Mouse (Mus musculus) midbrain, embryonic 11.5 days (tissue): ENCODE measurements at regions not wholly inside any gene's neighbourhood (a gene's known extent, or its start where the extent isn't known, plus 50 kb on each side); places are given as distances from the start of the nearest gene placed in this dataset.
A peak's percentile ranks its signal among the peaks of the same experiment; 100 is the strongest.

ENCODE experiments used
- ATAC-seq: fragments of 200-750 bp; cut with Nextera tagmentation; 2 replicates; pipeline ENCODE4 v1.8.0; 2017; ENCODE audit warnings: moderate TSS enrichment, moderate library complexity; ENCODE audit not compliant: low FRiP score
- DNase-seq: peaks from one replicate; pipeline ENCODE4 v3.0.0; 2015; ENCODE audit warnings: low spot score; ENCODE audit errors: missing footprints
- H3K27ac ChIP-seq: fragments of 300-500 bp; sonication (generic); 2 replicates; pipeline ENCODE4 v1.5.1; 2014; ENCODE audit warnings: low read depth, low read length
- H3K27me3 ChIP-seq: fragments of 300-500 bp; sonication (generic); 2 replicates; pipeline ENCODE4 v1.6.1; 2014; ENCODE audit warnings: mild to moderate bottlenecking, low read length, moderate library complexity, mixed read lengths; ENCODE audit not compliant: control insufficient read depth, insufficient read depth
- H3K36me3 ChIP-seq: fragments of 300-500 bp; sonication (generic); 2 replicates; pipeline ENCODE4 v1.6.1; 2014; ENCODE audit warnings: mild to moderate bottlenecking, low read length, moderate library complexity, mixed read lengths; ENCODE audit not compliant: control insufficient read depth, insufficient read depth
- H3K4me1 ChIP-seq: fragments of 300-500 bp; sonication (generic); 2 replicates; pipeline ENCODE4 v1.6.1; 2014; ENCODE audit warnings: low read length; ENCODE audit not compliant: control insufficient read depth, insufficient read depth
- H3K4me2 ChIP-seq: fragments of 300-500 bp; sonication (generic); 2 replicates; pipeline ENCODE4 v1.6.1; 2014; ENCODE audit warnings: mild to moderate bottlenecking, moderate library complexity
- H3K4me3 ChIP-seq: fragments of 300-500 bp; sonication (generic); 2 replicates; pipeline ENCODE4 v1.5.1; 2014; ENCODE audit warnings: low read depth, low read length
- H3K9ac ChIP-seq: fragments of 300-500 bp; sonication (generic); 2 replicates; pipeline ENCODE4 v1.6.1; 2014; ENCODE audit warnings: low read length
- H3K9me3 ChIP-seq: fragments of 300-500 bp; sonication (generic); 2 replicates; pipeline ENCODE4 v1.6.1; 2016; ENCODE audit warnings: low read length; ENCODE audit not compliant: control insufficient read depth
- WGBS: fragments of 180-500 bp; shearing (Covaris S2); extraction: QIAGEN DNeasy Blood & Tissue Kit; methylation state at CpG from one replicate; pipeline ENCODE4 v1.1.7; 2014; 5-methylcytosine and 5-hydroxymethylcytosine counted together

DNA sequence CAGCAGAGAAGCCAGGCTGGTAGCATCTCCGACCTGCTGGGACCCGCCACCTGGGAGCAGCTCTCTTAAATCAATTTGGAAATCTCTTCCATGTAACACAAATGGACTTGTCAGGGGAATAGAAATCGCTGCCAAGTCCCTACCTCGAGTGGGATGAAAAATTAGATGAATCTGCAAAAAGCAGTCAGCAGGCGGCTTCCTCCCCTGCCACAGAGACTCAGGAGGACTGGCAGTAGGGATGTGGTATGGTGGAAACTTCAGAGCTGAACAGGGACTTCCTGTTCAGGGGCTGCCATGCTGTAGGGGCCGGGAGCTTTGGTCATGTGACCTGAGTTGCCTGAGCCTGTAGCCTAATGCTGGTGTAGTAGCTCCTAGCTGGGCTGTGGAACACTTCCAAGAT lies 379.1 kb downstream of the Tbc1d22a start:
- Histone ChIP-seq H3K4me1 (no peaks in the 10 kb centered on the region), H3K36me3 (no peaks in the 10 kb centered on the region), H3K9ac (no peak overlapping the region), H3K9me3 (no peaks in the 10 kb centered on the region), H3K27me3 (no peaks in the 10 kb centered on the region), H3K4me3 (no peak overlapping the region), H3K4me2 (no peak overlapping the region), H3K27ac (no peak overlapping the region)
- WGBS = 73% methylated on average over 6 of the region's 6 CpGs
- DNase-seq (no peak), ATAC-seq (no peak)

DNA sequence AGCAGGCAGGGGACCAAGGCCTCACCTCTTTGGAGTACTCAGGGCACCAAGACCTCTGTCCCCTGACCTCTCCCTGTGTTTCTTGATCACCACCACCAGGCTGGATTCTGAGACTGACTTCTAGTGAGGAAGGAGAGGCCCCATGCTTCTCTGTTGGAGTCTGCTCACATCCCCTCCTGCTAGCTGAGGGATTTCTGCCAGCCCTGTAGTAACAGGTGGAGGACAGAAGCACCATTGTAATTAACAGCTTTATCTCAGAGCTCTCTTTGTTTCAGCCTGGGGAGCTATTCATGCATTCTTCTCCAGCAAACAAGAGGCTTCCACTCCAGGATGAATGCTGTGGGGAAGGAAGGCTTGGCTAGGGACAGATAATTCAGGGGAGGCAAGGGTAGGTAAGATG lies 392.2 kb downstream of the Tbc1d22a start:
- H3K9ac ChIP-seq = no peak overlapping the region
- H3K4me1 ChIP-seq = peaks cover 4% of the 10 kb centered on the region; the same call in 1 of the 2 replicates
- no peaks in the 10 kb centered on the region for H3K9me3 ChIP-seq
- H3K4me3 ChIP-seq = no peak overlapping the region
- ATAC-seq = no peak
- H3K36me3 ChIP-seq = no peaks in the 10 kb centered on the region
- H3K27ac ChIP-seq = no peak overlapping the region
- H3K27me3 ChIP-seq = no peaks in the 10 kb centered on the region
- no peak overlapping the region for H3K4me2 ChIP-seq
- no peak for DNase-seq

DNA sequence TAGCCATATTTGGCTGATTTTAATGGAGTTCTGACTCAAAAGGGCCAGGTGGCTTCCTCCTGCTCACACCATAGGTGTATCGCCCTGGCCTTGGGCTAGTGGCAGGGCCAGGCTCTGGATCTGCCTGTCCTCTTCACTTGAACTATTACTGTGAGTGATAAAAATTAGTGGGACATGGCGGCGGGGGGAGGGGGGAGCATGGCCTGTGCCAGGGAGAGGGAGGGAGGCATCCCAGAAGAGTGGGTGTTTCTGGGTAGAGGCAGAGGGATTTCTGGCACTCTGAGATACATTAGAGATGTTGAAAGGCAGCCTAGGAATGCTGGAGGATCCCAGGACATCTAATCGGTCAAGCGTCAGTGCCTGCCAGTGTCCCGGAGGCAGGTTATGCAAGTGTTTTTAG lies 395.4 kb downstream of the Tbc1d22a start:
- H3K36me3 ChIP-seq = no peaks in the 10 kb centered on the region
- no peaks in the 10 kb centered on the region for H3K27me3 ChIP-seq
- ATAC-seq (no peak), DNase-seq (no peak)
- no peak overlapping the region for H3K4me3 ChIP-seq
- no peak overlapping the region for H3K9ac ChIP-seq
- H3K27ac ChIP-seq = no peak overlapping the region
- WGBS = 87% methylated on average over 6 of the region's 6 CpGs
- no peaks in the 10 kb centered on the region for H3K9me3 ChIP-seq
- peaks cover 4% of the 10 kb centered on the region; the same call in 1 of the 2 replicates for H3K4me1 ChIP-seq
- no peak overlapping the region for H3K4me2 ChIP-seq

DNA sequence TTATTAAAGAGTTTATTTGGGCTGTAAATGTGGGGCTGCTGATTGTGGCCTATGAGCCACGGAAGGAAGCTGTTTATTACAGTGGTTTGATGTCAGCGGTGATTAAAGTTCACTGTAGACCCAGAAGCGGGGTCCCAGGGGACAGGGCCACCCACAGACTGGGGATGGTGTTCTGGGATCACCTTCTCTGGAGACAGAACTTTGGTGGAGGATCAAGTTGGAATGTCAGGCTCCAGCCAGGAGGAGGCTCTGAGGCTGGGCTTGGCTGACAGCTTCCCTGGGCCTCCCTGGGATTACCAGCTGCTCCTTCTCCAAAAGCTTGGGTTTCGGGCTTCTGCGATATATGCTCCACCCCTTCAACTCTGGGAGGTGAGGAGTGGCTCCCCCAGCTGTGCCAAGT lies 417.1 kb downstream of the Tbc1d22a start:
- no peak overlapping the region for H3K9ac ChIP-seq
- no peaks in the 10 kb centered on the region for H3K27me3 ChIP-seq
- no peak overlapping the region for H3K27ac ChIP-seq
- no peaks in the 10 kb centered on the region for H3K4me1 ChIP-seq
- ATAC-seq (no peak), DNase-seq (no peak)
- H3K4me2 ChIP-seq = no peak overlapping the region
- no peaks in the 10 kb centered on the region for H3K9me3 ChIP-seq
- H3K4me3 ChIP-seq = no peak overlapping the region
- 81% methylated on average over 5 of the region's 5 CpGs for WGBS
- H3K36me3 ChIP-seq = no peaks in the 10 kb centered on the region

DNA sequence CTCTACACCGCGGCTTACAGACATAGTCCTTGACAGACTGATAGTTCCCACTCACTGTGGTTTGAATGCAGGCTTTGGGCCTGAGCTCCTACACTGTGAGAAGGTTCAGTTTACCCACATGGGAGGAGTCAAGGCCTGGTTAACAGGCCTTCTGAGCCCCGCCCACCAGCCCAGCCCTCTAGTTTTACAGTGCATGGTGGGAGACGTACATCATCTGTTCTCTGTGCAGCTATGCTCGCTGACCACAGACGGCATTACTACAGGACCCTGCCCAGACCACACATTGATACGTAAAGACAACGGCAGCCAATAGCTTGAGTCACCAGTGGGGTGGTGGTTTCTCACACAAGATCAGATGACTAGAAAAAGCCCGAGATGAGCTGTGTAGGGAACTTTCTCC lies 431.0 kb downstream of the Tbc1d22a start:
- WGBS = 81% methylated on average over 9 of the region's 9 CpGs
- Histone ChIP-seq H3K27ac (no peak overlapping the region), H3K4me1 (no peaks in the 10 kb centered on the region), H3K27me3 (no peaks in the 10 kb centered on the region), H3K4me3 (no peak overlapping the region), H3K36me3 (no peaks in the 10 kb centered on the region), H3K9me3 (no peaks in the 10 kb centered on the region), H3K4me2 (no peak overlapping the region), H3K9ac (no peak overlapping the region)
- ATAC-seq (no peak), DNase-seq (no peak)

DNA sequence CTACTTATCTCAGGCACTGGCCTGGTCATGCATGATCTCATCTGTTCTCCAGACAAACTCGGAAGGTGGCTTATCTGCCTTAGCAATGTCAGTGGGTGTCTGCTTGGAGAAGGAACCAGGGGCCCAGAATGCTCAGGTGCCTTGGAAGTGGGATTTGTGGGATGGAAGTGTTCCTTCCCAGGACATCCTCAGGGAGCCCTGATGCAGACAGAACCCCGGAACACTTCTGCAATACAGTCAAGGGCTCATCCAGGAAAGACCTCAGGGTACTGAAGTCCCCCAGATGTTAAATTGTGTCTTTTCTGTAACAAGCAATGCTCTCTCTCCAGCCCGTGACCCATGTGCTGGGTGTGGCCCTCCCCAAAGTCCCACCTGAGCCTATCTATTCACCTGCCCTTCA lies 433.9 kb downstream of the Tbc1d22a start:
- H3K9ac ChIP-seq = no peak overlapping the region
- H3K9me3 ChIP-seq = no peaks in the 10 kb centered on the region
- H3K27ac ChIP-seq = no peak overlapping the region
- no peak overlapping the region for H3K4me3 ChIP-seq
- 85% methylated on average over 3 of the region's 3 CpGs for WGBS
- H3K36me3 ChIP-seq = no peaks in the 10 kb centered on the region
- no peak for ATAC-seq
- DNase-seq = no peak
- no peak overlapping the region for H3K4me2 ChIP-seq
- H3K27me3 ChIP-seq = no peaks in the 10 kb centered on the region
- H3K4me1 ChIP-seq = no peaks in the 10 kb centered on the region

DNA sequence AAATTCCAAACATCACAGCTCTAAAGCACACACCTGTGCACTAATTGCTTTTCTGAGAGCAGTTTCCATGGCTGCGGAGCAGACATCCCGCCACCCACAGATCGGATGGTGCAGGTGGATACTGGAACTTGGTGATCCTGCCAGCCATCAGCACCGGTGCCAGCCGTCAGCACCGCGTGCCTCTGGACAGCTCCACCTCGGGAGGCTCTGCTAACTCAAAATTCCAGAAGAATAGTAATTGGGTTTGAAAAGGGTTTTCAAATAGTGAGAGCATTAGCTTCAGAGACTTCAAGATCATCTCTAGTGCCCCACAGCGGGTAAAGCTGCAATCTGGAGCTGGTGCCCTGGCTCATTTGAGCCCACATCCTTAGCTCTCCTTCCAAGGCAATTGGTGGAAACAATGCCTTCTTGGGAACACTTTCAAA lies 458.8 kb downstream of the Tbc1d22a start:
- H3K27ac ChIP-seq = no peak overlapping the region
- WGBS = 35% methylated on average over 9 of the region's 9 CpGs
- H3K9me3 ChIP-seq = no peaks in the 10 kb centered on the region
- H3K4me3 ChIP-seq = no peak overlapping the region
- H3K36me3 ChIP-seq = no peaks in the 10 kb centered on the region
- no peak overlapping the region for H3K4me2 ChIP-seq
- no peaks in the 10 kb centered on the region for H3K4me1 ChIP-seq
- peak; percentile 84 for DNase-seq
- H3K9ac ChIP-seq = no peak overlapping the region
- no peak for ATAC-seq
- no peaks in the 10 kb centered on the region for H3K27me3 ChIP-seq

DNA sequence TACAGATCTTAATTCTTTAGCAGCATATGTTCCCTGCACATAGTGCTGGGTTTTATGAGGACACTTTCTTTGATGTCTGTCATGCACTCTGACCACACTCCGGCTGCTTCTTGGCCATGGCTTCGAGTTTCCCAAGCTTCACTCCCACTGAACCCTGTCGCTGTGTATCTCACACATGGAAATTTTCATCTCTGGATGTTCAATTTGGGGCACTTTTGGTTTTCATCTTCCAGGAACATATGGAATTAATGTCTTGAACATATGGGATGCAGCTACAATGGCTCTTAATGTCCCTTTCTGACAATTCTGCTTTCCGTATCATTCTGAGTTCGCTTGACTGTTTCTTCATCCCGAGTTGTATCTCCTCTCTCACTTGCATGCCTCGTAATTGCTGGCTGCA lies 462.8 kb downstream of the Tbc1d22a start:
- no peaks in the 10 kb centered on the region for H3K36me3 ChIP-seq
- no peak overlapping the region for H3K4me3 ChIP-seq
- DNase-seq = no peak
- 94% methylated on average over 7 of the region's 7 CpGs for WGBS
- H3K9me3 ChIP-seq = no peaks in the 10 kb centered on the region
- no peaks in the 10 kb centered on the region for H3K27me3 ChIP-seq
- no peak overlapping the region for H3K4me2 ChIP-seq
- no peak for ATAC-seq
- no peak overlapping the region for H3K27ac ChIP-seq
- no peak overlapping the region for H3K9ac ChIP-seq
- H3K4me1 ChIP-seq = no peaks in the 10 kb centered on the region

DNA sequence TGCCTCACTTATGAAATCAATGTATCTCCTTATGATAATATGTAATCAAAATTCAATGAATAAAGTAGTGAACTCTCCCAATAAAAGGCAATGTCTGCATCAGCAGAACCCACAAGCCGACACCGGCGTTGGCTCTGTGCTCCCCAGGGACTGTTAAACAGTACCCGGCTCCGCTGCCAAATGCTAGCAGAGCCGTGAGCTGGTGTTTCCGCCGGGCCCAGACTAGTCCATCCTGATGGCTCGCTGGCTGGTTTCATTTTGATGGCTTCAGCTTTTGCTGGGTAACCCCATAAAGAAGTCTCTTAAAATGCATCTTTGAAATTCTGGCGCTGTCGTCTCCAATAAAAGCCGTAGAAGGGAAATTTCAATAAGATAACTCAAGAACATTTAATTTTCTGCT lies 468.8 kb downstream of the Tbc1d22a start:
- Histone ChIP-seq H3K4me2 (no peak overlapping the region), H3K9ac (no peak overlapping the region), H3K4me1 (no peaks in the 10 kb centered on the region), H3K4me3 (no peak overlapping the region), H3K9me3 (no peaks in the 10 kb centered on the region), H3K36me3 (no peaks in the 10 kb centered on the region), H3K27ac (no peak overlapping the region), H3K27me3 (no peaks in the 10 kb centered on the region)
- WGBS = 93% methylated on average over 12 of the region's 12 CpGs
- DNase-seq (no peak), ATAC-seq (no peak)

DNA sequence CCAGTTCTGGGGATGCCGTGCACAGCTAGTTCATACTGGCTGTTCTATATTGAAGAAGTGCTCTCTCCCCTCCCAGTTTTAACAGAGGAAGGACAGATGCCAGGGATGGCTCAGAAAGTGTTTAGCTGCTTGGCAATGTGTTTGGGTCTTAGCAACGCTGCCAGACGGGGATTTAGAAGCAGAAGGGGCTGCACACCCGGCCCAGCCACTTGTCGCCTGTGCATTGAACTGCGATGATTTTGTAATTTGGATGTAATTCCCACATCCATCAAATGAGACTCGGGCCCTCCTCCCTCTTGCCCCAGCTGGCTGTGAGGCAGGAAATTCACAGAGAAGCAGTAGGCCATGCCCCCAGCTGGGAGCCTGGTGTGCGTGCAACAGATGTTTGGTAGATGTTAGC lies 475.4 kb downstream of the Tbc1d22a start:
- no peak for DNase-seq
- Histone ChIP-seq H3K27ac (no peak overlapping the region), H3K9me3 (no peaks in the 10 kb centered on the region), H3K4me3 (no peak overlapping the region), H3K36me3 (no peaks in the 10 kb centered on the region), H3K4me2 (no peak overlapping the region), H3K9ac (no peak overlapping the region), H3K4me1 (no peaks in the 10 kb centered on the region), H3K27me3 (no peaks in the 10 kb centered on the region)
- ATAC-seq = no peak
- 77% methylated on average over 8 of the region's 8 CpGs for WGBS
